Mouse (Mus musculus) cerebellum, adult 8-10 months (tissue): ENCODE measurements at regions not wholly inside any gene's neighbourhood (a gene's known extent, or its start where the extent isn't known, plus 50 kb on each side); places are given as distances from the start of the nearest gene placed in this dataset.

Source experiments
- DNase-seq: peaks from one replicate; pipeline ENCODE4 v3.0.0; 2022

DNA sequence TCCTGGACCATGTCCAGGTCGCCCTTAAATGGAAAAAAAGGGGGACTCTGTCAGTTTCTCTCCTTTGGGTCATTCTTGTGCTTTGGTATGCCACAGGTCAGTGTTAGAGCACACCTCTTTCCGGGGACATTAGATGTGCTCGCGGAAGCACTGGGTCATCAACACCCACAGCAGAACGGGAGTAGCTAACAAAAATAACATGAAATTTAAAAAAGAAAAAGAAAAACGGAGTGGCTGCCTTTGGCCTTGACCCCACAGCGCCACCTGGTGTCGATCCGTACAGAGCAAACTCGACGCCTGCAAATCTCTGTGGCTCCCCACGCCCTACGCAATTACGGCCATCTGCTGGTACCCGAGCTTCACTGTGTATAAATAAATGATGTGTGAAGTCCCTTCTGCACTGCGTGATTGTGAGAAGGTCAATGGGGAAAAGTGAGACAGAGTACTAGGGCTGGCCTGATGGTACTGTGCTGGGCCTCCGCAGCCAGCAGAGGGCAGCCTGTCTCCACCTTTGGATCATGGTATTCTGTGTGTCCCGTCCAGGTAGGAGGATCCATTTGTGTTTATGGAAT is 99.0 kb upstream of the Slc7a12 start:
- DNase-seq, result peak; percentile 22

DNA sequence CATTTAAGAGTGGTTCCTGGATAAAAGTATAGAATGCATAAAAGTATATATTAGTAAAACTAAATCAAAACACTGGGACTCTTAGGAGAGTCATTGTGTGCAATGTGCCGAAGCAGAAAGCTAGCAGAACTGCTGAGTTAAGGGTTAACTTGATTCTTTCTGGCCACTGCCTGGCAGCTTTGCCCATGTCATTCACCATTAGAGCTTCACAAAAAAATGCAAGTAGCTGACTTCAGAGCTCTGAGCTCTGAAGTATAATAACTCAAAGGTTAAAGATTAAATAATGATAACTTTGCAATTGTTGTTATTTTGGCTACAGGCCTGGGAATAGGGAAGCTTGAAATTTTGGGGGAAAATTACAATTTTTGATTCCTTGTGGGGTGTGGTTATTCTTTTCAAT is 89.8 kb upstream of the Slc7a12 start:
- no peak for DNase-seq

DNA sequence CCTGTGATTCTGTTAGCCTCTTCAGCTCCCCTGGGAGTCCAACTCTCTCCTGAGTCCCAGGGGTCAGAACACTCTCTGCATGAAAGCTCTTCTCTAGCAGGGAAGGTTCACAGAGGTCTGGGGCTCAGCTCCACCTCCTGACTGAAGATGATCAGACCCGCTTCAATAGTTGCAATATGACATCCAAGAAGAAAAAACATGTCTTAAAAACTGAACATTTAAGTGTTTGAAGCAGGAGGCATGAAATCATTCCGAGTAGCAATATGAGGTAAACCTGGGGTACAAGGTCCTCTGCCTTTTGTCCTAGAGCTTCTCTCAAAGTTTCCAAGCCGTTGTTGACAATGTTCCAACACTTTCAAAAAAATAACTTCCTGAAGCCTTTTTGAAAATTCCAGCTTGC is 81.8 kb upstream of the Slc7a12 start:
- no peak for DNase-seq

DNA sequence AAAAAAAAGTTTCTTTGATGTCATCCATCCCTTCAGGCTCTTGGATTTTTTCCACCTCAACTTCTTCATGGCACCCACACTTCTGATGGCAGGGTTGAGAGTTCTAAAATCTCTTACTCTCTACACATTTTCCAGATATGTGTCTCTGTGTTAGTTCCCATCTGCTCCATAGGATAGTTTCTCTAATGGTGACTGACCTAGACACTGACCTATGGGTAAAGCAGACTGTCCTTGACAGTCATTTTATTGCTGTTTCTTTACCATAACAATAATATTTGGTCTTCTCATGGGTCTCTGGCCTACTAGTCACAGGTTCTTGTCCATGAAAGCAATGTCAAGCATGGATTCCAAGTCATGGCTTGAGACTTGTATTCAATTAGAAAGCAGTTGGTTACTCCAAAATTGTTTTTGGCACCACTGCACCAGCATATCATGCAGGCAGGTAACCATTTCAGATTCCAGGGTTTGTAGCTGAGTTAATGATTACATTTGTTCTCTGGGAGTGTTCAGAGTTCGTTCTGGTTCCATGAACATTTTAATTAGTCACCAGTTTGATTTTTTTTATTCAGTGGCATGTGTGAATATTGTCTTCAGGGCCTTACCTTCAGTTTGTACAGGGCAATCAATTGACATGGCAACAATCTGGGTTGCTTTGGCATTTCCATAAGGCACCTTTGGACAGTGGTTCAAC is 71.9 kb upstream of the Slc7a12 start:
- DNase-seq, result no peak
